Mouse (Mus musculus) embryonic stem cell, embryonic (primary cell): ENCODE results near the gene Gad1.

ENCODE experiments used
- CTCF ChIA-PET, 4 experiments: fragments of 300-600 bp in 2 of 4; fragments of 350-600 bp in 2 of 4; sonication (Branson Sonifier 250); formaldehyde crosslinking; loops; one replicate each; lab custom pipeline; 2022; ENCODE audit warnings: inconsistent platforms in 2 of 4; lab: Charles Lee
- POLR2A ChIA-PET, 4 experiments: fragments of 300-600 bp in 2 of 4; fragments of 350-600 bp in 2 of 4; sonication (Branson Sonifier 250); formaldehyde crosslinking; loops; one replicate each; lab custom pipeline; 2022; ENCODE audit warnings: antibody characterized with exemption in 4 of 4, inconsistent platforms in 1 of 4; lab: Charles Lee

Gene Gad1

GRCm38 (mm10) chr2:70562011-70562491 lies 9.2 kb downstream of the Gad1 start:
- POLR2A ChIA-PET = interaction anchor here in 3 of 4 experiments (0.5 to 0.8 kb wide), 5 partner anchors 90 to 516 kb away, joined by 3 to 5 read pairs (median 4); no protein-coding TSS in a partner anchor
- CTCF ChIA-PET = interaction anchor here (0.5 to 3.4 kb wide), 12 partner anchors 11 to 976 kb away, joined by 3 to 19 read pairs (median 4); no protein-coding TSS in a partner anchor

GRCm38 (mm10) chr2:70562611-70562980 lies 9.7 kb downstream of the Gad1 start:
- POLR2A ChIA-PET = interaction anchor here in 2 of 4 experiments (0.6 to 0.8 kb wide), 3 partner anchors 170 to 517 kb away, joined by 3 to 5 read pairs (median 5); no protein-coding TSS in a partner anchor
- CTCF ChIA-PET = interaction anchor here in 3 of 4 experiments (0.5 to 3.4 kb wide), 9 partner anchors 10 to 436 kb away, joined by 3 to 19 read pairs (median 6); no protein-coding TSS in a partner anchor

- ChIA-PET POLR2A (interaction anchor here in 3 of 4 experiments (0.9 to 1.1 kb wide), 3 partner anchors 9 to 978 kb away, joined by 3 to 4 read pairs (median 3); no protein-coding TSS in a partner anchor), CTCF (interaction anchor here in 3 of 4 experiments (0.6 to 3.4 kb wide), 9 partner anchors 10 to 1692 kb away, joined by 3 to 19 read pairs (median 5); no protein-coding TSS in a partner anchor)
Measured at GRCm38 (mm10) chr2:70562981-70563671, 10.3 kb downstream of the Gad1 start.

GRCm38 (mm10) chr2:70563721-70564645 lies 11.1 kb downstream of the Gad1 start:
- ChIA-PET POLR2A (interaction anchor here (0.6 to 1.2 kb wide), 11 partner anchors 8 to 979 kb away, joined by 3 to 4 read pairs (median 3); no protein-coding TSS in a partner anchor), CTCF (interaction anchor here (0.6 to 3.4 kb wide), 9 partner anchors 53 to 1953 kb away, joined by 3 to 19 read pairs (median 4); no protein-coding TSS in a partner anchor)

- POLR2A ChIA-PET = interaction anchor here in 3 of 4 experiments (0.7 to 1.2 kb wide), 9 partner anchors 9 to 846 kb away, joined by 3 to 6 read pairs (median 3); no protein-coding TSS in a partner anchor
Measured at GRCm38 (mm10) chr2:70564646-70565315, 11.9 kb downstream of the Gad1 start.

GRCm38 (mm10) chr2:70565651-70566602 lies 13.1 kb downstream of the Gad1 start:
- ChIA-PET CTCF (interaction anchor here in 2 of 4 experiments (0.6 to 1.4 kb wide), 6 partner anchors 10 to 439 kb away, joined by 3 to 4 read pairs (median 3); no protein-coding TSS in a partner anchor), POLR2A (interaction anchor here in 3 of 4 experiments (0.7 to 2.2 kb wide), 4 partner anchors 7 to 707 kb away, joined by 3 to 10 read pairs (median 5); no protein-coding TSS in a partner anchor)

More at GRCm38 (mm10) chr2:70564646-70565315, 11.9 kb downstream of the Gad1 start:
- CTCF ChIA-PET = interaction anchor here (0.6 to 3.4 kb wide), 6 partner anchors 52 to 1952 kb away, joined by 3 to 19 read pairs (median 6); no protein-coding TSS in a partner anchor

- POLR2A ChIA-PET = interaction anchor here in 2 of 4 experiments (0.7 to 2.2 kb wide), 2 partner anchors 8 to 614 kb away, joined by 3 to 10 read pairs; no protein-coding TSS in a partner anchor
Measured at GRCm38 (mm10) chr2:70566603-70566981, 13.7 kb downstream of the Gad1 start.

GRCm38 (mm10) chr2:70567071-70567681 lies 14.3 kb downstream of the Gad1 start:
- POLR2A ChIA-PET = interaction anchor here in 2 of 4 experiments (0.6 to 2.2 kb wide), 5 partner anchors 9 to 613 kb away, joined by 3 to 10 read pairs (median 3); no protein-coding TSS in a partner anchor

More at GRCm38 (mm10) chr2:70566603-70566981, 13.7 kb downstream of the Gad1 start:
- CTCF ChIA-PET = interaction anchor here in 3 of 4 experiments (0.6 to 2.6 kb wide), 11 partner anchors 9 to 514 kb away, joined by 3 to 11 read pairs (median 3); no protein-coding TSS in a partner anchor

GRCm38 (mm10) chr2:70567682-70568077 lies 14.8 kb downstream of the Gad1 start:
- POLR2A ChIA-PET = interaction anchor here in 2 of 4 experiments (0.6 to 2.2 kb wide), 4 partner anchors 9 to 34 kb away, joined by 3 to 10 read pairs (median 6); no protein-coding TSS in a partner anchor
- CTCF ChIA-PET = interaction anchor here (0.5 to 2.6 kb wide), 22 partner anchors 8 to 823 kb away, joined by 3 to 14 read pairs (median 5); no protein-coding TSS in a partner anchor

More at GRCm38 (mm10) chr2:70567071-70567681, 14.3 kb downstream of the Gad1 start:
- CTCF ChIA-PET = interaction anchor here (0.6 to 2.6 kb wide), 28 partner anchors 9 to 824 kb away, joined by 3 to 14 read pairs (median 4); no protein-coding TSS in a partner anchor

GRCm38 (mm10) chr2:70568198-70568941 lies 15.5 kb downstream of the Gad1 start:
- ChIA-PET CTCF (interaction anchor here (0.5 to 2.6 kb wide), 15 partner anchors 8 to 531 kb away, joined by 3 to 11 read pairs (median 6); no protein-coding TSS in a partner anchor), POLR2A (interaction anchor here in 2 of 4 experiments (0.6 to 2.2 kb wide), 5 partner anchors 10 to 122 kb away, joined by 3 to 10 read pairs (median 3); no protein-coding TSS in a partner anchor)

GRCm38 (mm10) chr2:70571698-70572097 lies 18.8 kb downstream of the Gad1 start:
- ChIA-PET POLR2A (interaction anchor here in 1 of 4 experiments (1.2 kb wide), 1 partner anchor 8 kb away, joined by 3 read pairs; no protein-coding TSS in a partner anchor), CTCF (no interaction called here)

GRCm38 (mm10) chr2:70572251-70572650 lies 19.4 kb downstream of the Gad1 start:
- ChIA-PET POLR2A (interaction anchor here in 1 of 4 experiments (1.2 kb wide), 1 partner anchor 9 kb away, joined by 3 read pairs; no protein-coding TSS in a partner anchor), CTCF (interaction anchor here in 2 of 4 experiments (0.6 to 2.1 kb wide), 2 partner anchors 48 to 60 kb away, joined by 3 to 6 read pairs; no protein-coding TSS in a partner anchor)

- ChIA-PET CTCF (interaction anchor here in 3 of 4 experiments (0.9 to 2.1 kb wide), 3 partner anchors 11 to 535 kb away, joined by 4 to 13 read pairs (median 6); no protein-coding TSS in a partner anchor), POLR2A (interaction anchor here in 3 of 4 experiments (0.6 to 0.8 kb wide), 5 partner anchors 9 to 850 kb away, joined by 3 to 7 read pairs (median 4); no protein-coding TSS in a partner anchor)
Measured at GRCm38 (mm10) chr2:70573544-70574210, 20.8 kb downstream of the Gad1 start.
